Mouse (Mus musculus) olfactory bulb, adult 2 months (tissue): Measurements from ENCODE around the gene Abcf3. TPM values are rescaled to one million over a fixed set of nuclear protein-coding genes. Genes with fewer than 3 reads are reported as not detected.

Source experiments
- H3K27ac ChIP-seq: fragments of 200-500 bp; 2 replicates; pipeline ENCODE4 v1.5.1; 2012; ENCODE audit warnings: low read depth, low read length; ENCODE audit not compliant: insufficient read depth
- H3K4me1 ChIP-seq: fragments of 200-500 bp; 2 replicates; pipeline ENCODE4 v1.6.1; 2012; ENCODE audit warnings: low read length; ENCODE audit not compliant: control insufficient read depth, insufficient read depth
- H3K4me3 ChIP-seq: fragments of 200-500 bp; 2 replicates; pipeline ENCODE4 v1.5.1; 2012; ENCODE audit warnings: mild to moderate bottlenecking, low read depth, low read length, moderate library complexity; ENCODE audit not compliant: insufficient read depth
- CTCF ChIP-seq: fragments of 200-500 bp; IDR thresholded peaks from 2 replicates; pipeline ENCODE4 v1.5.1; 2012; ENCODE audit warnings: low read depth, mild to moderate bottlenecking, low read length, moderate library complexity; ENCODE audit not compliant: insufficient read depth
- POLR2A ChIP-seq: fragments of 200-500 bp; IDR thresholded peaks from 2 replicates; pipeline ENCODE4 v1.6.1; 2012; ENCODE audit warnings: mild to moderate bottlenecking, low read depth, low read length, moderate library complexity; ENCODE audit not compliant: insufficient read depth
- WGBS: fragments of 180-500 bp; shearing (Covaris S2); methylation state at CpG from one replicate; pipeline ENCODE4 v1.1.7; 2018; 5-methylcytosine and 5-hydroxymethylcytosine counted together
- polyA plus RNA-seq: library from polyadenylated mRNA; stranded (reverse); fragments of >200 nt; gene quantifications from 2 replicates; pipeline ENCODE4 v1.2.4, GENCODE M21; 2012; ENCODE audit warnings: low replicate concordance; ENCODE audit not compliant: missing spikeins, insufficient read depth, insufficient read length

Gene Abcf3
- polyA plus RNA-seq, 1 experiment: not detected

DNA sequence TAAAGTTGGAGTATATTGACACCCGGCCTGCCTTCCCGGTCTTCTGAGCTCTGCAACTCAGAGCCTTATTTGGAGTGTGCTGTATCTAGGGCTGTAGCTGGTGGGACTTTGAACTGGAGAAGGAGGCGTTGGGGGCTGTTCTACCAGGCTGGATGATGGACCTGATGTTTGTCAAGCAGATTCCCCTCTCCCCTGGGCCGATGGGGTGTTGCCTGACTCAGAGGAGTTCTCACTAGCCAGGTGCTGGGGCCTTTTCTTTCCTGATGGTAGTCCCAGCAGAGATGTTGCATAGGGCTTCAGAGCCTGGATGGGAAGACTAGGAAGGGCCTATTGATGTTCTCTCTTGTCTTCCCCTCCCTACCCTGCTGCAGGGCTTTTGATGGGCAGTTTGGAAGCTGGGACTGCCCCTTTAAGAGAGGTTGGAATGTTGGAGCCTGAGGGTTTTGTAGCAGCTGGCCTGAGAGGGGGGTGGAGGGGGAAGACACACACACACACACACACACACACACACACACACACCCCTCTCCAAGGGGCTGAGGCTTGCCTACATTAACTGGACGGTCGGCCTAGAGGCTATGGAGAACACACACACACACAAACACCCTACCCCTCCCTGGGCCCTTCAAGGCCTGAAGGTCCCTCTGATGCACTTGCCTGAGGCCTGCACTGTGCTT is 30.5 kb upstream of the Abcf3 start:
- Histone ChIP-seq H3K4me1 (peaks cover 16% of the 10 kb centered on the region), H3K4me3 (peak overlapping the region; percentile 76), H3K27ac (0 out of 2 replicates have a peak overlapping the region, but pooled peaks have one; percentile 31)
- under 1% methylated on average over 6 of the region's 6 CpGs for WGBS
- TF ChIP-seq CTCF (no peak), POLR2A (no peak)

DNA sequence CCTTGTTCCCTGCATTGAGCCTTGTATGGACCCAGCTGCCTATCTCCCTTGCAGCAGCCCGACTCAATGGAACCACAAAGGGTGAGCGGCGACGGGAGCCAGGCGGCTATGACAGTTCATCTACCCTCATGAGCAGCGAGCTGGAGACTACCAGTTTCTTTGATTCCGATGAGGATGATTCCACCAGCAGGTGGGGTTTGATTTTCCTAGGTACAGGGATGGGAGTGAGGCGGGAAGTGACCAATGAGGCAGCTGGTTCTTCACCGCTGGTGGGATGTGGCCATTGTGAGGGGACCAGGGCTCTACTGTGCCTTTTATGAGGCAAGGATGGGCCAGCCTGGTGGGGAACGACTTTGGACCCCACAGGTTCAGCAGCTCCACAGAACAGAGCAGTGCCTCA is 24.5 kb upstream of the Abcf3 start:
- H3K27ac ChIP-seq: no peak overlapping the region
- H3K4me1 ChIP-seq: peaks cover 10% of the 10 kb centered on the region
- H3K4me3 ChIP-seq: no peak overlapping the region
- WGBS: 79% methylated on average over 10 of the region's 10 CpGs
- no peak for TF ChIP-seq POLR2A
- no peak for TF ChIP-seq CTCF

DNA sequence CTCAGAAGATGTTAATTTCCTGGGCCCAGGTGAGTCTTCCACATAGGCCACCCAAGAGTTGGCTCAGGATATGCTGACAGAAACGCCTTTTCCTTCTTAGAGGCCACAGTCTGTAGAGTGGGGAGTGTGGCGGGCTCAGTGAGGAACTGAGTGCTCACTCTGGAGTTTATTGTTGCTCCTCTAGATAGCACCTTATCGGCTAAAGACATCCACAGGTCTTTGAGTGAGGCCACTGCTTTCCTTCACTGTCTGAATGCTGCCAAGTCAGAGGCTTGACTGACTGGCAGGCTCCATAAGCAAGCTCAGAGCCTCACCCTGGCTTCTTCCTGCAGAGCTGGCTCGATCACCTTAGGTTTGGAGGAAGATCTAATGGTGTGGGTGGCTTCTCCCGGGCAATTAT is 19.6 kb upstream of the Abcf3 start:
- 67% methylated on average over 5 of the region's 5 CpGs for WGBS

DNA sequence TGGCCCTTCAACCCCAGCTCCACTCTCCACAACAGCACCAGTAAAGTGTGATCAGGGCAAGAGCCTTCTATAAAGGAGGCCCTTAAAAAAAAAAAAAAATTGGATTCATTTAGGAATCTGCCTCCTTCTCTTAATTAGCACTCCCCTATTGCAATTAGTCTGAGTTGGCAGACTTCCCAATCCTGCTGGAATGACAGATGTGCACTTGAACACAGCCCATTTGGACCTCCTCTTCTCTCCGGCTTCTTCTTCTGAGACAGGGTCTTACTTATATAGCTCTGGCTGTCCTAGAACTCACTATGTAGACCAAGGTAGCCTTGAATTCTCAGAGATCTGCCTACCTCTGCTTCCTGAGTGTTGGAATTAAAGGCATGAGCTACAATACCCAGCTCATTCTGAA is 19.0 kb upstream of the Abcf3 start:
- WGBS: 18% methylated on average over 1 of the region's 1 CpGs
- no peak overlapping the region for H3K27ac ChIP-seq
- TF ChIP-seq CTCF: no peak
- no peak for TF ChIP-seq POLR2A
- peaks cover 4% of the 10 kb centered on the region for H3K4me1 ChIP-seq
- no peak overlapping the region for H3K4me3 ChIP-seq

More for the DNA sequence above, 19.6 kb upstream of the Abcf3 start:
- TF ChIP-seq POLR2A (no peak), CTCF (no peak)
- H3K4me1 ChIP-seq: peaks cover 4% of the 10 kb centered on the region
- no peak overlapping the region for H3K27ac ChIP-seq
- no peak overlapping the region for H3K4me3 ChIP-seq

DNA sequence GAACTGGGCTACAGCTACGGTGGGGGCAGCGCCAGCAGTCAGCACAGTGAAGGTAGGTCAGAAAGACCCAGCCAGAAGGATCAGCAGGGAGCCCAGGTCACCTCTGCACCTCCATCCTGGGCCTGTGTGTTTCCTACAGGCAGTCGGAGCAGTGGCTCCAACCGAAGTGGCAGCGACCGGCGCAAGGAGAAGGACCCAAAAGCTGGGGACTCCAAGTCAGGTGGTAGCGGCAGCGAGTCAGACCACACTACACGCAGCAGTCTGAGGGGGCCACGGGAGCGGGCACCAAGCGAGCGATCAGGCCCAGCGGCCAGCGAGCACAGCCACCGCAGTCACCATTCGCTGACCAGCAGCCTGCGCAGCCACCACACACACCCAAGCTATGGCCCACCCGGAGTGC is 17.4 kb upstream of the Abcf3 start:
- peaks cover 4% of the 10 kb centered on the region for H3K4me1 ChIP-seq
- TF ChIP-seq CTCF: no peak
- no peak for TF ChIP-seq POLR2A
- no peak overlapping the region for H3K4me3 ChIP-seq
- H3K27ac ChIP-seq: no peak overlapping the region
- WGBS: 96% methylated on average over 20 of the region's 20 CpGs

DNA sequence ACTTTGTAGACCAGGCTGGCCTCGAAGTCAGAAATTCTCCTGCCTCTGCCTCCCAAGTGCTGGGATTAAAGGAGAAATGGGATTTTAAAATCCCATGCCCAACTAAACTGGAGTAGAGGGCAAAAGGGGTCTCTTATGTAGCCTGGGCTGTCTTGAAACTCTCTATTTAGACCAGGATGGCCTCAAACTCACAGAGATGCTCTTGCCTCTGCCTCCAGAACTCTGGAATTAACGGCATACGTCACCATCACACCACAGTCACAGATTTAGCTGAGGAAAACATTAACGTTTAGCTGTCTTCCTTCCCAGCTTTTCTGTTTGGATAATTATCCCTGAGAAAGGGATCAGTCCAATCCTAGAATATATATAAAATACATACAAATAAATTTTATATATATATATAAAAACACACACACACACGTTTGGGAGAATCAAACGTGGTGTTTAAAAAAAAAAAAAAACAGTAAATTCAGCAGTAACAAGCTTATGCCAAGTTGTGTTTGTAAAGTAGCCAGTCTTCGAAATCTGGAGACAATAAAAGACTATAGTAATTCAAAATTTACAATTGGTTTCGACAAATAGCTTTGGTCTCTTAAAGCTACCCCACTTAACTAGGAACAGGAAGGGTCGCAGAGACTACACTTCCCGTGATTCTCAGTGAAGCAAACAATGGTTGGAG is 13.6 kb upstream of the Abcf3 start:
- Histone ChIP-seq H3K27ac (no peak overlapping the region), H3K4me1 (peaks cover 14% of the 10 kb centered on the region), H3K4me3 (no peak overlapping the region)
- no peak for TF ChIP-seq POLR2A
- TF ChIP-seq CTCF: no peak
- WGBS: 38% methylated on average over 10 of the region's 10 CpGs

DNA sequence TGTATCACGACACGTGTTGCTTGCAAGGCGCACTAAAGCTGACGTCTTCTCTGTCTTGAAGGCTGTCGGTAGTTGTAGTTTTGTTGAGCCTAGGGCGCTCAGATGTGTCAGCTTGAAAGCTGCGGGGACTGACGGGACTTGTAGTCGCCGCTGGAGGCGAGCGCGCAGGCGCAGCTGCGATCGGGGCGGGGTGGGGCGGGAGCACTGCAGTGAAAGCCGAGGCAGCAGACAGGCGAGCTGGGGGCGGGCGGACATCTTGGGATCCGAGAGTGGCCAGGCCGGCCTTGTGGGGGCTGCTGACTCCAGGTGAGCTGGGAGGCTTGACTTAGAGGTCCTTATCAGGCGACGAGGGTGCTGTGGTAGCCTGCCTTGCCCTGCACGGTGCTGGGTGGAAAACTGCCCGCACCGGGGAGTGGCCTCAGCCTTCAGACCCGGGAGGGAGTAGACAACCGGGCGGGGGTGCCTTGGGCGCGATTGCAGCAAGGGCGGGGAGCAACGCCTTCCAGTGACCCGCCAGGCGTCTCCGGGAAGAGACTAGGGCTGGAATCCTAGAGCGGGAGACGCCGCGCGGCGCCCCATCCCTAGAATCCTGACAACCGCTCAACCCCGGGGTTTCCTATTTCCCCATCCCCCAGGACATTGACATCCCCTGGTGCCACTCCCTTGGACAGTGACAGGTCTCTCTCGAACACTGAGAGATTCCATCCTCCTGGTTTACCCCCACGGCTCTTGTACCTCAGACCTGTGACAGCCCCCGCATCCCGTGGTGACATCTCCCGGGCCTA is 12.9 kb upstream of the Abcf3 start, which contains the start of gene Ap2m1:
Ap2m1 (plus strand) TSS at position 183 of the 785 bp plus-strand sequence.
- WGBS: under 1% methylated on average over 52 of the region's 52 CpGs
- TF ChIP-seq CTCF (no peak), POLR2A (peak; percentile 78)
- Histone ChIP-seq H3K4me1 (peaks cover 14% of the 10 kb centered on the region), H3K4me3 (peak within 1 kb of the TSS; percentile 66), H3K27ac (peak within 1 kb of the TSS; percentile 76)

DNA sequence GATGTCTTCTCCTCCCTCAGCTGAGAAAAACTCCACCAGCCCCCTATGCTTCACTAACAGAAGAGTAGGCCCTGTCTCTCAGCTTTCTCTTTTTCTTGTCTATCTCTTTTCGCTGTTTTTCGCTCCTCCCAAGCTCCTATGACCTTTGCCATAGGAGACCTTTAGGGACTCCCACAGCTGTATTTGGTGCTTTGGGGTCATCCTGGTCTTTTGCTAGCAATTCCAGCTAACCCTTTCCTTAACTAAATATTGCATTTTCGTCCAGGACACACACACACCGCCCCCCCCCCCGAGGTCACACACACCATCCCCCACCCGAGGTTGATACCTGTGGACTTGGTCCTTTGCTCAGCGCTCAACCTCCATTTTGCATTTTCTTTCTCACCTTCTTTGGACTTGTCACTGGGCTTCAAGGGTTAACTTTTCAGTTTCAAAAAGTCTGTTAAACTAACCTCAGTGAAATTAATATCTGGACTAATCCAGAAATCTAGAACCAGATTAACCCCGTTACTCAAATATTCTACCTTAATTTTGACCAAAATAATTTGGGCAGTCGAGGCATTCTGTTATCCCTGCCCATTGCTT is 12.2 kb upstream of the Abcf3 start:
- 23% methylated on average over 9 of the region's 9 CpGs for WGBS
- Histone ChIP-seq H3K4me3 (peak overlapping the region; percentile 66), H3K4me1 (peaks cover 14% of the 10 kb centered on the region), H3K27ac (peak overlapping the region; percentile 76)
- TF ChIP-seq POLR2A: no peak
- TF ChIP-seq CTCF: no peak

DNA sequence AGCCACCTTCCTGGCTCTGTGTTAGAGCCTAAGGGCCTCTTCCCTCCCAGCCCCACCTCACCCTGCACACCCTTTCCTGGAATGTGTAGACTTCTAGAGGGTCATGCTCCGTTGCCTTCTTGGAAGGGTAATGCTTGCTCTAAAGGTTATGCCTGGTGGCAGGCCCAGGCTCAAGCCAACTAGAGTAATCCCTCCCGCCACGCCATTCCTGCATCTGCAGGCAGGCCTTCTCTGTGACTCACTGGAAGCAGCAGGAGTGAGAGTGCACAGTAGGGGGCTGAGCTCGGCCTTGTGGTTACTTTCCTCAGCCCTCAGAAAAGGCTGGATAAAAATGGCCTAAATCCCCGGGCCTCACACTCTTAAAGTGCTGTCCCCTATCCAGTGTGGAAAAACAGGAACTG is 11.3 kb upstream of the Abcf3 start:
- H3K27ac ChIP-seq: peak overlapping the region; percentile 18; the same call in 1 of the 2 replicates
- peaks cover 14% of the 10 kb centered on the region for H3K4me1 ChIP-seq
- TF ChIP-seq CTCF (no peak), POLR2A (no peak)
- 3% methylated on average over 5 of the region's 5 CpGs for WGBS
- peak overlapping the region; percentile 42 for H3K4me3 ChIP-seq
